Mouse (Mus musculus) limb, embryonic 11.5 days (tissue): ENCODE measurements around the gene Eddm3b. TPM values are rescaled to one million over a fixed set of nuclear protein-coding genes. Genes with fewer than 3 reads are reported as not detected.

ENCODE experiments used
- ATAC-seq: fragments of 200-750 bp; cut with Nextera tagmentation; 2 replicates; pipeline ENCODE4 v1.8.0; 2017; ENCODE audit warnings: low read depth; ENCODE audit not compliant: insufficient number of reproducible peaks, low FRiP score, low TSS enrichment
- DNase-seq: peaks from one replicate; pipeline ENCODE4 v3.0.0-alpha.2; 2015; ENCODE audit warnings: low spot score
- H3K27ac ChIP-seq: fragments of 300-500 bp; sonication (generic); replicated peaks from 2 replicates; pipeline ENCODE4 v1.5.1; 2014; ENCODE audit warnings: low read depth, mild to moderate bottlenecking, low read length
- H3K27me3 ChIP-seq: fragments of 300-500 bp; sonication (generic); 2 replicates; pipeline ENCODE4 v1.6.1; 2014; ENCODE audit warnings: mild to moderate bottlenecking, low read length, mixed read lengths; ENCODE audit not compliant: control insufficient read depth, insufficient read depth
- H3K36me3 ChIP-seq: fragments of 300-500 bp; sonication (generic); 2 replicates; pipeline ENCODE4 v1.6.1; 2014; ENCODE audit warnings: mild to moderate bottlenecking, low read length, moderate library complexity, mixed read lengths; ENCODE audit not compliant: control insufficient read depth, insufficient read depth
- H3K4me1 ChIP-seq: fragments of 300-500 bp; sonication (generic); 2 replicates; pipeline ENCODE4 v1.6.1; 2014; ENCODE audit warnings: low read length, mixed read lengths; ENCODE audit not compliant: control insufficient read depth, insufficient read depth
- H3K4me2 ChIP-seq: fragments of 300-500 bp; sonication (generic); 2 replicates; pipeline ENCODE4 v1.6.1; 2014; ENCODE audit warnings: low read depth, mild to moderate bottlenecking, moderate library complexity; ENCODE audit not compliant: severe bottlenecking
- H3K4me3 ChIP-seq: fragments of 300-500 bp; sonication (generic); 2 replicates; pipeline ENCODE4 v1.5.1; 2014; ENCODE audit warnings: low read depth, low read length
- H3K9ac ChIP-seq: fragments of 300-500 bp; sonication (generic); 2 replicates; pipeline ENCODE4 v1.6.1; 2014; ENCODE audit warnings: mild to moderate bottlenecking, low read length
- H3K9me3 ChIP-seq: fragments of 300-500 bp; sonication (generic); 2 replicates; pipeline ENCODE4 v1.6.1; 2016; ENCODE audit warnings: low read length; ENCODE audit not compliant: control insufficient read depth
- WGBS: fragments of 180-500 bp; shearing (Covaris S2); extraction: QIAGEN DNeasy Blood & Tissue Kit; methylation state at CpG from one replicate; pipeline ENCODE4 v1.1.7; 2014; 5-methylcytosine and 5-hydroxymethylcytosine counted together
- polyA plus RNA-seq: library from polyadenylated mRNA; unstranded; fragments of >200 nt; fragmentation: Nextera tagmentation; extraction: Ambion mirVana; gene quantifications from 2 replicates; pipeline ENCODE4 v1.2.1, GENCODE M21; 2014

Eddm3b gene
- polyA plus RNA-seq, 1 experiment from 2014 or later: not detected

GRCm38 (mm10) chr14:51098921-51099320 is 15.3 kb upstream of the Eddm3b start:
- H3K36me3 ChIP-seq: no peaks in the 10 kb centered on the region
- DNase-seq (no peak), ATAC-seq (no peak)
- H3K9me3 ChIP-seq: no peaks in the 10 kb centered on the region
- no peaks in the 10 kb centered on the region for H3K27me3 ChIP-seq
- H3K4me2 ChIP-seq: no peak overlapping the region
- no peak overlapping the region for H3K9ac ChIP-seq
- H3K4me1 ChIP-seq: no peaks in the 10 kb centered on the region
- no peak overlapping the region for H3K4me3 ChIP-seq
- no peak overlapping the region for H3K27ac ChIP-seq
- 97% methylated on average over 11 of the region's 11 CpGs for WGBS

GRCm38 (mm10) chr14:51101284-51101683 is 12.9 kb upstream of the Eddm3b start:
- no peak overlapping the region for H3K4me3 ChIP-seq
- DNase-seq: no peak
- 74% methylated on average over 9 of the region's 9 CpGs for WGBS

GRCm38 (mm10) chr14:51103217-51103616 is 11.0 kb upstream of the Eddm3b start:
- H3K4me1 ChIP-seq: no peaks in the 10 kb centered on the region
- no peak overlapping the region for H3K9ac ChIP-seq
- ATAC-seq (no peak), DNase-seq (peak; percentile 81)
- no peaks in the 10 kb centered on the region for H3K36me3 ChIP-seq
- H3K4me3 ChIP-seq: no peak overlapping the region
- no peak overlapping the region for H3K4me2 ChIP-seq
- no peaks in the 10 kb centered on the region for H3K27me3 ChIP-seq
- WGBS: 67% methylated on average over 3 of the region's 3 CpGs
- H3K9me3 ChIP-seq: no peaks in the 10 kb centered on the region
- H3K27ac ChIP-seq: no peak overlapping the region

More at GRCm38 (mm10) chr14:51101284-51101683, 12.9 kb upstream of the Eddm3b start:
- H3K36me3 ChIP-seq: no peaks in the 10 kb centered on the region
- no peak for ATAC-seq
- no peak overlapping the region for H3K4me2 ChIP-seq
- H3K27ac ChIP-seq: no peak overlapping the region
- H3K9ac ChIP-seq: no peak overlapping the region
- H3K4me1 ChIP-seq: no peaks in the 10 kb centered on the region
- no peaks in the 10 kb centered on the region for H3K9me3 ChIP-seq
- no peaks in the 10 kb centered on the region for H3K27me3 ChIP-seq

- H3K36me3 ChIP-seq: no peaks in the 10 kb centered on the region
Measured at GRCm38 (mm10) chr14:51104366-51104765, 9.9 kb upstream of the Eddm3b start.

GRCm38 (mm10) chr14:51106449-51106967 is 7.7 kb upstream of the Eddm3b start:
- Histone ChIP-seq H3K27ac (no peak overlapping the region), H3K9ac (no peak overlapping the region), H3K4me2 (no peak overlapping the region), H3K9me3 (no peaks in the 10 kb centered on the region), H3K4me3 (no peak overlapping the region), H3K4me1 (no peaks in the 10 kb centered on the region), H3K27me3 (no peaks in the 10 kb centered on the region), H3K36me3 (no peaks in the 10 kb centered on the region)
- ATAC-seq: no peak
- DNase-seq: no peak

More at GRCm38 (mm10) chr14:51104366-51104765, 9.9 kb upstream of the Eddm3b start:
- no peak overlapping the region for H3K4me3 ChIP-seq
- H3K4me2 ChIP-seq: no peak overlapping the region
- H3K27ac ChIP-seq: no peak overlapping the region
- H3K9ac ChIP-seq: no peak overlapping the region
- ATAC-seq (no peak), DNase-seq (no peak)
- H3K9me3 ChIP-seq: no peaks in the 10 kb centered on the region
- no peaks in the 10 kb centered on the region for H3K27me3 ChIP-seq
- H3K4me1 ChIP-seq: no peaks in the 10 kb centered on the region
- 92% methylated on average over 2 of the region's 2 CpGs for WGBS

- Histone ChIP-seq H3K4me1 (no peaks in the 10 kb centered on the region), H3K4me3 (no peak overlapping the region), H3K4me2 (no peak overlapping the region), H3K9ac (no peak overlapping the region), H3K27me3 (no peaks in the 10 kb centered on the region), H3K9me3 (no peaks in the 10 kb centered on the region), H3K36me3 (no peaks in the 10 kb centered on the region), H3K27ac (no peak overlapping the region)
- WGBS: 76% methylated on average over 3 of the region's 3 CpGs
- ATAC-seq: no peak
- no peak for DNase-seq
Measured at GRCm38 (mm10) chr14:51111966-51112365, 2.3 kb upstream of the Eddm3b start.

GRCm38 (mm10) chr14:51113476-51113875 is 750 bp upstream of the Eddm3b start:
- ATAC-seq: no peak
- Histone ChIP-seq H3K4me1 (no peaks in the 10 kb centered on the region), H3K9ac (no peak overlapping the region), H3K27ac (no peak overlapping the region), H3K4me2 (no peak overlapping the region), H3K9me3 (no peaks in the 10 kb centered on the region), H3K36me3 (no peaks in the 10 kb centered on the region), H3K27me3 (no peaks in the 10 kb centered on the region), H3K4me3 (no peak overlapping the region)
- WGBS: 37% methylated on average over 9 of the region's 9 CpGs
- no peak for DNase-seq

- H3K27ac ChIP-seq: no peak overlapping the region
- no peaks in the 10 kb centered on the region for H3K4me1 ChIP-seq
- no peak overlapping the region for H3K4me3 ChIP-seq
- WGBS: 87% methylated on average over 6 of the region's 6 CpGs
- no peak overlapping the region for H3K4me2 ChIP-seq
- no peaks in the 10 kb centered on the region for H3K36me3 ChIP-seq
- no peaks in the 10 kb centered on the region for H3K27me3 ChIP-seq
- ATAC-seq: no peak
- no peak overlapping the region for H3K9ac ChIP-seq
- no peak for DNase-seq
- H3K9me3 ChIP-seq: no peaks in the 10 kb centered on the region
Measured at GRCm38 (mm10) chr14:51125684-51126083, 11.5 kb downstream of the Eddm3b start.

- Histone ChIP-seq H3K27ac (no peak overlapping the region), H3K27me3 (no peaks in the 10 kb centered on the region), H3K9ac (no peak overlapping the region), H3K36me3 (no peaks in the 10 kb centered on the region), H3K4me2 (no peak overlapping the region), H3K4me1 (no peaks in the 10 kb centered on the region), H3K4me3 (no peak overlapping the region), H3K9me3 (no peaks in the 10 kb centered on the region)
- ATAC-seq: peak; percentile 26; the same call in 1 of the 2 replicates
- 59% methylated on average over 2 of the region's 2 CpGs for WGBS
- no peak for DNase-seq
Measured at GRCm38 (mm10) chr14:51127648-51128258, 13.5 kb downstream of the Eddm3b start.
